Mouse (Mus musculus) spleen, postnatal 10 days (tissue): Measurements from ENCODE around the gene Nfx1.

Source experiments
- DNase-seq, 2 experiments: peaks; one replicate each; pipeline ENCODE4 v3.0.0; 2021 to 2022; ENCODE audit warnings: low spot score in 2 of 2

Nfx1 gene

DNA sequence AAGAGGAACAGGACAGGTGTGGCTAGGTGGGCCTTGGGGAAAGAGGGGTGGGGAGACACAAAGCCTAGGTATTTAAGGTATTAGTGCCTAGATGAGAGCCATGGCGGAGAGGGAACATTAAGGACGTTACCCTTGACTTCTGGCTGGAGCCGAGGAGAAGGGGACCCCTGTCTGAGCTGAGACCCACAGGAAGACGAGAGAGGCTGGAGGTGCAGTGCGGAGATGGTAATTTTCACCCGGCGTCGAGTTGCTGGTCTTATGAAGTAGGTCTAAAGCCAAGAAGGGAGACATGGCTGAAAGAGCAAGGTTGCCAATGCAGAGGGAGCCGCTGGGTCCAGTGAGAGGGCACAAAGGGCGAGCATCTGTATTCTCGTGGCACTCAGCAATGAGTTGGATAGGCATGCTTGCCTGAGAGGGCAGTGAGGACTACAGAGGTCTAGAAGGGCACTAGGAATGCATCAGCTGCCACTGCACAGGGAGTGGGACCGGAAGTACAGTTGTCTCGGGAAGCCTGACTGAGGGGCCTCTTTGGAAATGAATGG is 75.6 kb downstream of the Nfx1 start:
- no peak for DNase-seq

DNA sequence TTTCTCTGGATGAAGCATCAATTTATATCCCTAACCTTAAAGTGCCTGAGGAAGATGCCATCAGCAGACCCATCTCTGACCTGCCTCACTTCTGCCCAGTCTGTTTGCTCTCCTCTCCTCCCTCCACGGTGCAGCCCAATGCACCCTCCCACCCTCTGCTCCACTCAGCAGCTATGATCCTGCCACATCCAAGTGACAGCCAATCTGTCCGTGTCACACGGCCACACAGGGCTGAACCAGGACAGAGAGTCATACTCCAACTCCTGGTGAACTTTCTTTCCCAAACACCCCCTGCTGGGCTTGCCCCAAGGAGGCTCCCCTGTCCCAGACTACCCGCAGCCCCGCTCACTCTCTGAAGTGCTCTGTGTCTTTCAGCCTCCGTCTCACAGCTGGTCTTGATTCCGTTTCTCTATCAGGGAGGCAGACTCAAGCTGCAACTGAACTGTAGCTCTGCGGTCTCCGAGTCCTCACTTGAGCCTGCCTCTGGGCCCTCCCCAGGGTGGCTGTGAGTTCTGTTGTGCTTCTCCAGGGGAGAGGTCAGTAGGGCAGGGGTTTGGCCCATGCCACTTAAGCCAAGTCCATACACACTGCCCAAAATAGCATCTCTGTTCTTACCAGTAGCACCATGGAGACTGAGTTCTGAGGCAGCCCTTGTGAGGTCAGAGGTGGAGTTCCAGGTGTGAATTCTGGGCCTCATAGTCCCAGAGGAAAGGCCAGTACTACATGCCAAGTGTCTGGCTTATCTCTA is 77.0 kb downstream of the Nfx1 start, which contains the start of gene Aqp7:
Aqp7 (minus strand) TSS at position 616 of the 748 bp plus-strand sequence.
- DNase-seq: no peak

DNA sequence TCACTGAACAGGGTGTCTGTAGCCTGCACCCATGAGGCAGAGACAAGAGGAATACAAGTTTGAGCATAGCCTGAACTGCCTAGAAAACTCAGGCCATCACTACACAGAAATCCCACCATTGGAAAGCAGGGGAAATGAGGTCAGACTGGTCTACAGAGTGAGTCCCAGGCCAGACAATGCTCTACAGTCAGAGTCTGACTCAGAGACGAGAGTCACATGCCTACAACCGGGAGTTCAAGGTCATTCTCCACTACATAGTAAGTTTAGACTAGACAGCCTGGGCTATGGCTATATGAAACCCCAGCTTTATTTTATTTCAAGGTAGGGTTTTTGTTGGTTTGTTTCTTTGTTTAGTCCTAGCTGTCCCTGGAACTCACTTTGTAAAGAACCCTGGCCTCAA is 78.2 kb downstream of the Nfx1 start:
- DNase-seq: no peak

DNA sequence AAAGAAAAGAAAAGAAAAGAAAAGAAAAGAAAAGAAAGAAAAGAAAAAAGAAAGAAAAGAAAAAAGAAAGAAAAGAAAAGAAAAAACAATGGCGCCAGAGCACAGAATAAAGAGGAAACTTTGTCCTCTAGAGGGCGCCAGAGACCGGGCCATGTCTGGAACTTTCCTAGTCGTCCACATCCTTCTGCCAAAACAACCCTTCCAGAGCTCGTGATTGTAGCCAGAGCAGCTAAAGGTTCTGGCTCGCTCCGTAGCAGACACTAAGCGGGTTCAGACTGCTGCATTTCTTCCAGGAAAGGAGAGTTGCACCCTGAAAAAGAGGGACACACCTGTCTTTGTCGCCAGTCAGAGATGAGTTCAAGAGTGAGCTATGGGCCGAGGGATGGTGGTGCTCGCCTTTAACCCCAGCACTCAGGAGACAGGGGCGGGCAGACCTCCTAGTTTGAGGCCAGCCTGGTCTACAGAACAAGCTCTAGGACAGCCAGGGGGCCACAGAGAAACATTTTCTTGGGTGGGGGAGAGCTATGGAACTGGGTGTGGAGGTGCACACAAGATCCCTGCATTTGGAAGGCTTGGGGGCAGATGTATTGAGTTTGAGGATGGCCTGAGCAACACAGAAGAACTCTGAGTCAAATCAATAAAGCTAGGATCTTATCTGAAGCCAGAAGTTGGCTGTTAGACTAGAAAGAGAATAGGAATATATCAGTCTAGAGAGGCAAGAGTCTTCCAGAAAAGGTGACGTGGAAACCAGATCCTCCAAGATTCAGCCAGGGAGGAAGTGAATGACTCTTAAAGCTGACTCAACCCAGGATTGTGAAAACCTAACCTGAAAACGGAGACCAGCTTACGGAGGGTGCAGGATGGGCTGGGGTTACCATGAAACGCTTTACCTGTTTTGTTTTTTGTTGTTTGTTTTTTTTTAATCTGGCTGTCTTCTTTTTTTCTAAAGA is 80.3 kb downstream of the Nfx1 start:
- DNase-seq: peak; percentile 73 to 90

DNA sequence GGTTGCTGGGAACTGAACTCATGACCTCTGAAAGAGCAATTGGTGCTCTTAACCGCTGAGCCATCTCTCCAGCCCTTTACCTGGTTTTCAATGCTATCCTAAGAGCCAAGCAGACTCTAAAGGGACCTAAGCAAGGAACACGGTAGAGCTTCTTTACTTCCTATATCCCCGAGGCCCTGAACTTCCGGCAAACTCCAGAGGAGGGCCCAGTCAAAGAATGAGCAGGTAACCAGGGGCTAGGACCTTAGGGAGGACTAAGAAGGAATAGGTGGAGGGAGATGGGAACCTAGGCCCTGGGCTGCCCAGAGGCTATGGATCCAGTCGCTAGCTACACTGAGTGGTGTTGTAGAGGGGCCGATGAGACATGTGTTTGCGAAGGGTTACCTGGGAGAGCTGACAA is 81.1 kb downstream of the Nfx1 start:
- no peak for DNase-seq

DNA sequence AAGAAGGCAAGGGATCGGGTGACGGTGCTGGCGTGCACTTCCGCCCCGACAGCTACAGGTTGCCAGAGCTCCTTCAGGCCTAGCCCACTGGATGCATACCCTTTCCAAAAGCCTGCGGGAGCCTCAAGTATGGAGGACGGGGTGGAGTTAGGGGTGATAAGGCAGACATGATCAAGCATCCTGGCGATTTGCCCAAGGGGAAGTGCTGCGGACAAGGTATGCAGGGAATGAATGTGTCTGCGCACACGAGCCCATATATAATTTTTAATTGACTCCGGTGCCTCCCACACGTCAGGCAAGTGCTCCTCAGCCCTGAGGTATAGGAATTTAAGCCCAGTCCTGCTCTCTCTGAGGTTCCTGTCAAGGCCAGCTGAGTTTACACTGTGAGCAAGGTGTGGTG is 84.4 kb downstream of the Nfx1 start:
- peak in 1 of 2 experiments; percentile 25 for DNase-seq

DNA sequence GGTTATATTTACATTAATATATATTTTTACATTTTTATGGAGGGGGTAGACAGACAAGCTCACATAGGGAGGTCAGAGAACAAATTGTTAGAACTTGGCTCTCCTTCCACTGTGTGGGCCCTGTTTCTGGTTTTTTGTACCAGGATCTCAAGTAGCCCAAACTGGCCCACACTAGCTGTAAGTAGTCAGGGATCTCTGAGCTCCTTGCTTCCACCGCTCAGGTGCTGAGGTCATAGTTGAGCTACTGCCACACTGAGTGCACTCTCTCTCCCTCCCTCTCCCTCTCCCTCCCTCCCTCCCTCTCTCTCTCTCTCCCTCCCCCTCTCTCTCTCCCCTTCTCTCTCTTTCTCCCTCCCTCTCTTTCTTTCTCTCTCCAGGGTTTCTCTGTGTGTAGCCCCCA is 85.5 kb downstream of the Nfx1 start:
- no peak for DNase-seq

DNA sequence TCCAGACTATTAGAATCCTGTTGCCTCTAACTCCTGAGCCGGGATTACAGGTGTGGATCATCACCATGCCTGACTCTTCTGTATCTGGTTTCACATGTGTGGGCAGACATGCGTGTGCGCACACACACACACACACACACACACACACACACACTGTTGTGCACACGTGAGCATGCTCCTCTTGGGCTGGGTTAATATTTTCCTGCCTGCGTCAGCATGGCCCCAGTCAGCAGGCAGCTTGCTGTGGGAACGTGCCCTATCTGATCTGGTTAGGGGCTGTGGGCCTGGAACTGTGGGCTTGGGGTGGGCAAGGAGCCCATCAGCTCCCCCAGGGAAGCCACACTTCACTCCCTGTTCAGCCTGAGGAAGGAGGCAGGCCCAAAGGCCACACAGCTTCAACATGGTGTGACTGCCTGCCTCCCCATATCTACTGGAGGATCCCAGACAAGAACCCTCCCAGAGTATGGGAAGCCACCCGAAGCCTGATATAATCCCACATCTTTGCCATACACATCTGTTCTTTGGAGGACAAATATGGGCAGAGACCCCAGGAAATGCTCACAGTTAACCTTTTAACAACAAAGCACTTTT is 86.1 kb downstream of the Nfx1 start:
- no peak for DNase-seq

DNA sequence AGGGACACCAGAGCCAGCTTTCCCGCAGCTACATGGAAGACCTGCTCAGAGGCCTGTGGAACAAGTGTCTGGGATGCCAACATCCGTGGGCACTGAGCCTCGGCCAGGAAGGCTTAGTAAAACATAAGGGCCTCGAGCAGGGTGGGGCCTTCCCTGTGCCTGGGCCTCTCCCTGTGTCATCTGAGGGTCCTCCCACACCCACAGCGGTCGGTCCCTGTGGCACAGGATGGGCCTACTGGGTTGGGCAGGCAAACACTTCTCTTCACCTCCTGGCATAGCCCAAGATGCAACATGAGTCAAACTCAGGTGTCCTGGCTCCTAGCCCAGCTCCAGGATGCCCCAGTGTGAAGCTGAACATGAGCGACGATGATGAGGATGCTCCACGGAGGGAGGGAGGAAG is 86.7 kb downstream of the Nfx1 start:
- no peak for DNase-seq

DNA sequence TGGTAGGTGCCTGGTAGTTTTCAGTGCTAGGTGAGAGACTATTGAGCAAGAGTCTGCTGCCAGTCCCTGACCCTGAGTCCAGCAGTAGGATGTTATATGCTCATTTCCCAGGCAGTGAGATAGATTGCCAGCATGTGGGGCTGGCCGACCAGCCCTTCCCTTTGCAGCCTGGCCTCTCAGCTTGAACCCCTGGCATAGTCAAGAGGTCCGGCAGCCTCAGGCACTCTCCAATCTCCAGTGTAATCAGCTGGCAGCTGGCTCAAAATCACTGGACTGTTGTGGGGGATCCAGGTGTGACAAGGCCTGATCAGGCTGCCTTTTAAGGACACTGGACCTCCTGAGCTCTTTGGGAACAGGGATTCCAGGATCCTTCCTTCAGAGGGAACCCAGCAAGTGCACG is 92.6 kb downstream of the Nfx1 start:
- no peak for DNase-seq

DNA sequence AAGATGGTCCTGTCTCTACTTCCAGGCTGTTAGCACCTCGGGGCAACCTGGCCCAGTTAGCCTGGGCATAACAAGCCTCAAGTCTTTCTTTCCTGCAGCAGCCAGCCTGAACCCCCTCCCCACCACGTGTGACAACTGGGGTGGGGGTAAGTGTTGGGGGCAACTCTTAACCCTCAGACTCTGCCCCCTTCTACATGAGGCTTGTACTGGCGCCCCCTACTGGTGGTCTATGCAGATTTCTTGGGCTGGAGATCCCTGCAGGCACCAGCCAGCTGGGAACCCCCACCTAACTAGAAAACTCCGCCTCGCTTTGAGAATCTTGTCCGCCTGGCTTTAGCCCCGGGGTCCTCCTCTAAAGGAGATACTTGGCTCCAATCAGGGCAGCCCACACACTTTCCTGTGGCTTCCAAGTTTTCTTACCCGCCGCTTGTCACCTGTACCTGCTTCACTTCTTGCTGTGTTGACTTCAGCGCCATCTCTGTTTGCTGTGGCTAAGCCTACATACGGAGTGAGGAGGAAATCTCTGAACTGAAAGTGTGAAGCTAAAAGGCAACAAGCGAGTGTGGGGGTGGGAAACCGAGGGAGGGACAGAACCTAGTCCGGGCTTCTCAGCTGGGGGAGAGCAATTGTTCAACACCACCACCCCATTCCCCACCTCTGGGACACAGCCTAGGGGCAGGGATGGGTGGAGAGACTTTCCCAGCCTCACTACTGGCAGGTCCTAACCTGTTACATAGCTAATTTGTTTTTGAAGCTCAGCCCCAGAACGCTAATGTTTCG is 93.4 kb downstream of the Nfx1 start:
- peak in 1 of 2 experiments; percentile 46 for DNase-seq

DNA sequence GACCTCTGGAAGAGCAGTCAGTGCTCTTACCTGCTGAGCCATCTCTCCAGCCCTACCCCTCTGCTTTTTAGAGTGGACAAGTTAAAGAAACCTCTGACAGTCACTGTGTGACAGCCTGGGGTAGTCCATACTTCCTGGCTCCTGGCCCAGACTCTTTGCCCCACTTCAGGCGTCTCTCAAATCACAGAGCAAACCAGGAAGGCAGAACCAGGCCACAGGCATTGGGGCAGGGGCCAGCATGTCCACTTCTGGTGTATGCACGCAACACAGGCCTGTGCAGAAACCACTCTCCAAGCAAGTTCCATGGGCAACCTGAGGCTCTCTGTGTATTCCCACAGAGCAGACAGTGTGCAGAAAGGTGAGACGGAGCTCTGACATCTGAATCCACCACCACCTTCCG is 94.5 kb downstream of the Nfx1 start:
- no peak for DNase-seq

DNA sequence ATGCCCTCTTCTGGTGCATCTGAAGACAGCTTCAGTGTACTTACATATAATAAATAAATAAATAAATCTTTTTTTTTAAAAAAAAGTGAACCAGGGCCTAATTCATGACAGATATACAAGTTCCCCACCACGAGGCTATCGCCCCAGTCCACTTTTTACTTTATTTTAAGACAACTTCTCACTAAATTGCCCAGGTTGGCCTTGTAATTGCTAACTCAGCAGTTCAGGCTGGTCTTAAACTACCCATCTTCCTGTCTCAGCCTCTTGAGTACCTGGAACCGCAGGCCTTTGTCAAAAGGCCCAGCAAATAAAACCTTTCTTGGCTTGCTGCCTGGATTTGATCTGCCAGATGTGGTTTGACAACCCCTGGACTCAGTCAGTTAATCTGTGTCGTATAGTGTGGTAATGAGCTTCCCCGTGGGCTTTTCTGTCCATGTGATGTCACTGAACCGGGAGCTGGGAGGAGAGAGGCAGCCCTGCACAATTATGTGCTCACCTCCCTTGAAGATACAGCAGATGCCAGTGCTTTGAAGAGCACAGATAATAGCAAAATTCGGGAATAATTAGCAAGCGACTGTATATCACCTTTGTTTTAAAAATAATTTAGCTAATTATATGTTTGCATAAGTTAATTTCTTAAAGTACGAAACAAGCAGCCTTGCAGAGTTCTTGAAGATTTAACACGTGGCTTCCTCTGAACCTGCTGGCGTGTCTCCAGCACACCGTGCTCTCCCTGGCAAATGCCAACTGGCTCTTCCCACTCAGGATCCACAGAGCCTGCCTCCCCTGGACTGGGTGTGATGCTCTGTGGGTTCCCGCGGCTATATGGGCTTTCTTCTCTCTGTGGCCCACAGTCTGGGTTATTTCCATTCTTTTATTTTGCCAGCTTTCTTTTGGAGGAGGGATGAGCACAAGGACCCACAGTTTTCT is 101.1 kb downstream of the Nfx1 start:
- DNase-seq: no peak

DNA sequence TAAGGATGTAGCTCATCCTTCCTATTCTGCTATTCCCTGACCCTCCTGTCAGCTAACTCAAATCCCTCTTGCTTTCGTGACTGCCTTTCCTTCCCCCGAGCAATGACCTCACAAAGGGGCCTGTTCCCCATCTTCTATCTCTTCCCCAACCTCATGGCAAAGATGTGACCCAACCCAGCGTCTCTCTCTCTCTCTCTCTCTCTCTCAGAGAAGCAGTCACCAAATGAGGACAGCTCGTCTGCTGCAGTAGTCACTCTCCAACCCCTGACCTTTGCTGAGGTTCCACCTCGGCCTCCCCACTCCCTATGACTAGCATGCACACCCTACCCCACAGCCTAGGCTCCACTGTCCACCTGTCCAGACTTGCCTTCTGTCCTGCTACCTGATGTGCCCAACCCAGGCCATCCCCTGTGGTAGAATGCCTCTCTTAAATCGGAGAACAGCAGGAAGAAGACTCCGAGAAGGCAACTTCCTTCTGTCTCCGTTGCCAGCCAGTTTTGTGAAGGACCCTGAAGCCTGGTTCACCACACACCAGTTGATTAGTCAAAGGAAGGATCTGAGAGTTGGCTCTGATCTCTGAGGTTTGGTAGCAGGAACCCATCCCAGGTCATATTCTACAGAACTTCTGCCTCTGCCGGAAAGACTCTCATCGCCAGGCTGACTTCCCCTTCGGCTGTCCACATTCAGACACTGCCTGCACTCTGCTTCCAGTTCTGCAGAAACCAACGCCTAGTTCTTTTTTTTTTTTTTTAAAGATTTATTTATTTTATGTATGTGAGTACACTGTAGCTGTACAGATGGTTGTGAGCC is 102.5 kb downstream of the Nfx1 start:
- DNase-seq: no peak

DNA sequence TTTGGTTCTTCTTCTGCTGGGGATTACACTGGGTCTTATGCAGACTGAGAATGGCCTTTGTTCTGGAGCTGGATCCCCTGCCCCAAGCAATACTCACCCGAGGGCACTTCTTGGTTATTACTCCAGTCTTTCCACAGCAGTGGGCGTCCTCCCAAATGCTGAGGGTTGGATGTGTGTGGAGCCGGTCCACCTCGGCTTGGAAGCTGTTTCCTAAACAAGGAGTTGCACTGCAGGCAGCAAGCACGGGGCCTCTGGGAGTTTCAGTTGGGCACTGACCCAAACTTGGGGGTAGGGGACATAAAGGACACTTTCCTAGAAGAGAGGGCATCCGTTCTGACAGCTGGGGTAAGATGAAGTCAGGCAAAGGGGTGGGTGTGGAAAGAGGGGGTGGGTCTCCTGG is 103.8 kb downstream of the Nfx1 start:
- DNase-seq: no peak
